Mouse (Mus musculus): ENCODE results near the gene Jtb.

Gene Jtb

DNA sequence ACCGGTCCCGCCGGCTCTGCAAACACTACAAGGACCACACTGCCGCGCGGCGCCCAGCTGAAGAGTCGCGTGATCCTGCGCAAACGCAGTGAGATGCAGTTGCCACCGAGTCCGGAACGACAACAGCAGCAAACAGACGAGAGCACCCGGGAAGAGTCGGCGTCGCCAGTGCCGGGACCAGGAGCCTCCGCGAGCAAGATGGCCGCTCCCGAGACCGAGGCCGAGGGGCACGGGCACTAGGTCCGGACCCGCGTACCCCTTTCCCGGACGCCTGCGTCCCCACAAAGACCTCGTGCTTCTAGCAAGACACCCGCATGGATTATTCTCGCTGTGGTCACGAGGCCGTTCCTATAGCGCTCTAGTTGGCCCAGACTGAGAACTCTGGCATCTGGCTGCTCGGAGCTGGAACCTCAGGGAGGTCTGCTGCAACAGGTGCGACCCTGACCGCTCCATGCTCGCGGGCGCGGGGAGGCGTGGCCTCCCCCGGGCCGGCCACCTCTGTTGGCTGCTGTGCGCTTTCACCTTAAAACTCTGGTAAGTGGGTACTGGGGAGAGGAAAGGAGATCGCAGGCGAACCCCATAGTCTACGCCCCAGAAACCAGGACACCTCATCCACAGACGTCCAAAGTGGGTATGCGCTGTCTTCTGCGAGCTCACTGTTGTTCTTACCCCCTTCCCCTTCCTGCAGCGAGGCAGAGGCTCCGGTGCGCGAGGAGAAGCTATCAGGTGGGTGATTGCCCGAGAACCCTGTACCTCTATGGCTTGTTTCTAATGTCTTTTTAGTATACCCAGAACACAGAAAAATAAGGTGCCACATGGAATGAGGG is at the start of gene Jtb:
Gene Jtb (plus strand): TSS at position 91 of the 827 bp plus-strand sequence.
- peak; percentile 86 to 87 for DNase-seq (ENCODE audit: low read depth in 2 of 2, low spot score in 2 of 2)

- DNase-seq (ENCODE audit: low read depth in 2 of 2, low spot score in 2 of 2): no peak
Observed at GRCm38 (mm10) chr3:90183581-90183980, 47.8 kb upstream of the Jtb start.

DNA sequence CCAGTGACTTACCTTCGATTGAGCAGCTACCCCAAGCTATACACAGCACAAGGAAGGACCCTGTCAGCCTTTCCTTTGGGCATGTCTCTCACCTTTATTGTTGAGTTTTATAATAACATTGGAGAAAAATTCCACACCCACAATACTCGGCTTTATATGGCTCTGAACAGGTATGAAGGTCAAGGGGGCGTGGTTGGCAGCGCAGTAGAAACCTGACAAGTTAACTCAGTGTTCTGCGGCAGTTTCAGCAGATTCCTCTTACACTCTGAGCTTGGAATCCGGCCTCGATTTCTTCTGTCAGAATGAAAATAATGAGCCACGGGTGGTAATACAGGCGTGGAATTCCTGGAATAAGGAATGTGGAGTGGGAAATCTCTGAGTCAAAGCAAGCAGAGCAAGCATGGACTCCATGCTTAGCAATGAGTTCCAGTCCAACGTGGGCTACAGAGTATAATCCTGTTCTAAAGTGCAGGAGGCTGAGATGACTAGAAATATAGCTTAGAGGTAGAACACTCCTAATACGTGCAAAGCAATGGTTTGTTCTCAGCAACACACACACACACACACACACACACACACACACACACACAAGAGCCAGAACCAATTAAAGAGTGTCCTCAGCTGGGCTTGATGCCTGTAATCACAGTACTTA is 40.4 kb upstream of the Jtb start:
- no peak for DNase-seq (ENCODE audit: low read depth in 2 of 2, low spot score in 2 of 2)

DNA sequence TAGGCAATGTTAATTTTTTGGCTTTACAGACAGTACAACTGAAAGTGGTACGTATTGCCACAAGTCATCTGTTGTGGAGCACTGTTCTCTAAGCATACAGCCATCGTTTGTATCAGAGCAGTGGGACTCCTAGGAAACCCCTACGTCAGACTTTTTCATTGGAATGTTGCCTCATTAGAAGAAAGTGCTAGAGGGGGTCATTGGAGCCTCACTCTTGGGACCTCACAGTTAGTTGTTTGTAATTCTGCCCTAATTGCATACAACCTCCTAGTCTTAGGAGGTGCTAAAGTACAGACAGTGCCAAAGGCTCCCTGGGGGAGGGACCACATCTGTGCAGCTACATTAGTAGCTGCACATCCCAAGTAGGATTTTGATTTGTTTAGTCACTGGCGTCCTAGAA is 36.6 kb upstream of the Jtb start:
- no peak for DNase-seq (ENCODE audit: low read depth in 2 of 2, low spot score in 2 of 2)

DNA sequence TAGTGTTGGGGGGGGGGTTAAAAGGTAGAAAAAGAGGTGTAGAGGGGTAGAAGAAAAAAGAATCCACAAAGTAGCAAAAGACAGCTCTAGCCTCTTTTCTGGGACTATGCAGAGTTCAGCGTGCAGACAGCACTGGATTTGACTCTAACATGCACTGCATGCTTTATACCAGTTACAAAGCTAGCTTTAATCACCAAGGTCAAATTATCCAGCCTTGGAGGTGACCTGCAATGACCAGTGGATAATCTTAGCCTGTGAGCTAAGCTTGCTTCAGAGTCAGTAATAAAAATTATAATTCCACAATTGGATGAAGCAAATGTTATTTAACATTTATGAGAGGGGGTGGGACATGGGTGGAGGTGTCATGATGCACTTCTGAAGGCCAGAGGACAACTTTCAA is 35.8 kb upstream of the Jtb start:
- no peak for DNase-seq (ENCODE audit: low read depth in 2 of 2, low spot score in 2 of 2)

DNA sequence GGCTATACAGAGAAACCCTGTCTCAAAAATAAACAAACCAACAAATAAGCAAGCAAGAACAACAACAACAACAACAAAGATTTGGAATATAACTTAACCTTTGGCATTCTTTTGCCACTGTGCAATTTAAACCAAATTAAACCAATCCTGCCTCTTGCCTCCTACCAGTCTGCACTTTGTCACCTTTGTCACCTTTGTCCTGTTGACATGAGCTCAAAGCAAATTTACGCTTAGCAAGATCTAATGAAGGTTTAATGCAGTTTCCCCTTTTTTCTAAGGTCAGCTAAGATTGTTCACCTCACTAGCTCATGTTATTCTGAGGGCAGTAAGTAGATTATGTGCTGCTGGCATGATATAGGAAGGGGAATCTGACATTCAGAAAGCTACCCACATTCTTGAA is 33.8 kb upstream of the Jtb start:
- DNase-seq (ENCODE audit: low read depth in 2 of 2, low spot score in 2 of 2): no peak

DNA sequence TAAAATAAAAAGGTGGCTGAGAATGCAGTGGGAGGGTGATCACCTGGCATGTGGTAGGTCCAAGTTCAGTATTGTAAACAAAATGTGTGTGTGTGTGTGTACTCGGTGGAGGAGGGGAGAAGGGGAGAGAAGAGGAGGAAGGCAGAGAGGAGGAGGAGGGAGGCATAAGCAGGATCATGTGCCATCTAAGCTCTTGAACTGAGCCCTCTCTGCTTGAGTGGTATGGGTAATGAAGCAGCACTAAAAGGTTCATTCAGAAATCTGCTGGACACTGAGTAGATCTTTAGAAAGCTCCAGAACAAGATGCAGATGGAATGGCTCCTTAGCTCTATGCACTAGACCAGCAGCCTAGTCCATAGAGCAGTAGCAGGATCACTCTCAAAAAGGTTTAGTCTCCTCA is 28.5 kb upstream of the Jtb start:
- no peak for DNase-seq (ENCODE audit: low read depth in 2 of 2, low spot score in 2 of 2)

- no peak for DNase-seq (ENCODE audit: low read depth in 2 of 2, low spot score in 2 of 2)
Observed at GRCm38 (mm10) chr3:90203619-90204018, 27.8 kb upstream of the Jtb start.

- DNase-seq (ENCODE audit: low read depth in 2 of 2, low spot score in 2 of 2): no peak
Observed at GRCm38 (mm10) chr3:90204582-90204981, 26.8 kb upstream of the Jtb start.

DNA sequence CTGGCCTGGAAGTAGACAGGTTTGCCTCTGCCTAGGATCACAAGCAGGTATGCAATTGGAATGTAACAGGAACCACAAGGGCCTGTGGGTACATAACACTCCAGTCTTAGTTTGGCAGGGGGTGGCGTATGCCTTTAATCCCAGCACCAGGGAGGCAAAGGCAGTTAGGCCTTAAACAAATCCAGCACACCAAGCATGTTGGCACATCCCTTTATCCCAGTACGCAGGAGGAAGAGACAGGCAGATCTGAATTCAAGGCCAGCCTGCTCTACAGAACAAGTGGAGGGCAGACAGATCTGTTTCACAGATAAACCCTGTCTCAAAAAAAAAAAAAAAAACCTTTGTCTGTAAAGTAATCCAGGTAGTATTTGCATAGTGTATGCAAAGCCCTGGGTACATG is 22.7 kb upstream of the Jtb start:
- DNase-seq (ENCODE audit: low read depth in 2 of 2, low spot score in 2 of 2): no peak

GRCm38 (mm10) chr3:90209908-90210566 is 21.4 kb upstream of the Jtb start:
- no peak for DNase-seq (ENCODE audit: low read depth in 2 of 2, low spot score in 2 of 2)

- peak; percentile 25 to 33 for DNase-seq (ENCODE audit: low read depth in 2 of 2, low spot score in 2 of 2)
Observed at GRCm38 (mm10) chr3:90211475-90212398, 19.7 kb upstream of the Jtb start.

GRCm38 (mm10) chr3:90212723-90213122 is 18.7 kb upstream of the Jtb start:
- DNase-seq (ENCODE audit: low read depth in 2 of 2, low spot score in 2 of 2): peak in 1 of 2 experiments; percentile 9

DNA sequence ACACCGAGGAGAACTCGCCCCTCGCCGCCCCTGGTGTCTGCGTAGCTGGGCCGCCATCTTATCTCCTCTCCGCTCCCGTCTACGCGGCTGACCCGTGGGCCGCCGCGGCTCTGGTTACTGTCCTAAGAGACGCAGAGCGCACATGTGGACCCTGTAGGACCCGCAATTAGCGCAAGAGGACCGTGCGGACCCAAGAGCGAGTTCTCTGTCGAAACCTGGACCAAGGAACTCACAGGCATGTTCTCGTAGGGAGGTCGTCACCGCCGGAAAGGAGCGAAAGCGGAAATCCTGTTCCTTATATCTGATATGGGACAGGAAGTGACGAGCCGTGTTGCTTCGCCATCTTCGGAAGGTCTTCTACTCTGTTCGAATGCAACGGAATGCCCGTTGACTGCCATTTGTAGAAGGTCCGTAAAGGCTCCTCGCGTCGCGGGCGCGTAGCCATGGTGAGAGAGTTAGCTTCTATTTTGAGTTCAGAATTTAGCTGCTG is 18.0 kb upstream of the Jtb start, which contains the start of the genes Rps27 and Rab13:
Gene Rps27 (minus strand): TSS at position 275 of the 490 bp plus-strand sequence.
Gene Rab13 (plus strand): TSS at position 319 of the 490 bp plus-strand sequence.
- peak; percentile 92 to 95 for DNase-seq (ENCODE audit: low read depth in 2 of 2, low spot score in 2 of 2)

GRCm38 (mm10) chr3:90213956-90214684 is 17.3 kb upstream of the Jtb start:
- DNase-seq (ENCODE audit: low read depth in 2 of 2, low spot score in 2 of 2): no peak

DNA sequence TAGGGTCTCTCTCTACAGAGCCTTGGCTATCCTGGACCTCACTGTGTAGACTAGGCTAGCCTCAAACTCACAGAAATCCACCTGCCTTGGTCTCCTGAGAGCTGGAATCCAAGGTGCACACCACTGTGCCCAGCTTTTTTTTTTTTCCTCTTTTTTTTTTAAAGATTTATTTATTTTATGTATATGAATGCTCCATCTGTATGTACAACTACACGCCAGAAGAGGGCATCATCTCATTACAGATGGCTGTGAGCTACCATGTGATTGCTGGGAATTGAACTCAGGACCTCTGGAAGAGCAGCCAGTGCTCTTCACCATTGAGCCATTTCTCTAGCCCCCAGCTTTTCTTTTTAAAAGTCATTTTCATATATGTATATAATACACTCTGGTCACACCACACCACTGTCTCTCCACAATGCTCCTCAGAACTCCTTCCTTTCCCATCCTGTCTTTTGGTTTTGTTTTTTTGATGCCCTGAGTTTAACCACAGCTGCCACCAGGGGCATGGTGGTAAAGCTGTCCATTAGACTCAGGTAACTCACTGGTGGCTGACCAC is 15.5 kb upstream of the Jtb start:
- DNase-seq (ENCODE audit: low read depth in 2 of 2, low spot score in 2 of 2): no peak

- peak; percentile 38 to 51 for DNase-seq (ENCODE audit: low read depth in 2 of 2, low spot score in 2 of 2)
Observed at GRCm38 (mm10) chr3:90220088-90220487, 11.3 kb upstream of the Jtb start.

GRCm38 (mm10) chr3:90220531-90220951 is 10.9 kb upstream of the Jtb start:
- DNase-seq (ENCODE audit: low read depth in 2 of 2, low spot score in 2 of 2): no peak

- DNase-seq (ENCODE audit: low read depth in 2 of 2, low spot score in 2 of 2): no peak
Observed at GRCm38 (mm10) chr3:90221123-90221522, 10.3 kb upstream of the Jtb start.

DNA sequence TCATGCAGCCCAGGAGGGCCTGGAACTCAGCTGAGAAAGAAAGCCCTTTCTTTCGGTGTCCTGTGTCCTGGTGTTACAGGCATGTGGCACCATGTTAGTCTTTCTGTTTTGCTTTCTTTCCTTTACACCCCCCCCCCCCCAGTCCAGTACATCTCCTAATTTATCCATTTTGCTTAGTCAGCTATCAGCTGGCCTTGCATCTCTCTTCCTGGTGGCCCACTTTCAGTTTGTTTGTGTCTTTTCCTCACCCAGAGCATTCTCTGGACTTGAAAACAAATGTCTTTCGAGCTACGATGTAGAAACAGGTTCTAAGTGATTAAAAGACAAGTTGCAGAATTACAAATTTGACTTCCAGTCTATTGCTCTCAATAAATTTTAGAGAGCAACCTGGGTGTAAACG is 8.9 kb upstream of the Jtb start:
- no peak for DNase-seq (ENCODE audit: low read depth in 2 of 2, low spot score in 2 of 2)

All from CD8-positive naive resting alpha-beta T cell, adult 2 months (primary cell).